Mouse (Mus musculus) layer of hippocampus, adult 18-20 months (tissue): Measurements from ENCODE around the gene Plekhm3. TPM values are rescaled to one million over a fixed set of nuclear protein-coding genes. Genes with fewer than 3 reads are reported as not detected.

Experiments used
- DNase-seq, 2 experiments: peaks; one replicate each; pipeline ENCODE4 v3.0.0; 2022; ENCODE audit warnings: low spot score in 2 of 2
- total RNA-seq, 2 experiments: library from RNA; stranded (reverse); gene quantifications; 2 replicates each; pipeline ENCODE4 v1.2.3; 2021

Plekhm3 gene
- total RNA-seq, 2 experiments from 2014 or later = 36.9 to 39.7 TPM

DNA sequence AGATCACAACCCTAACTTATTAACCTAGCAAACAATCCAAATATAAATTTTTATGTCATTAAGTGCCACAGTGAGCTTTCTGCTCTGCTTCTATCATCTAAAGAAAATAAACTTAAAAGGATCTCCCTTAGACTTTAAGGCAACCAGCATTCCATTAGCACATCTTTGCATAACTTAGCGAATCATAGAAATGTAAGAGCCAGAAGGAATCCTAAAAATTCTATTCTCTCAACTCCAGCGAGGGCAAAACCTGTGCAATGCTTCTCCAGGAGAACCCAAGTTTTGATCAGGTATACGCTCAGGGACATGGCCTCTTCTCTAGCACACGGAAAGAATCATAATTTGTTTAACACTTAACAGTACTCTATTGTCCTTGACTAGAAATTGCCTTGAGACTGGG lies 27.0 kb downstream of the Plekhm3 start:
- DNase-seq = no peak

- no peak for DNase-seq
Measured at GRCm38 (mm10) chr1:64928542-64928941, 28.1 kb downstream of the Plekhm3 start.

GRCm38 (mm10) chr1:64927437-64928274 lies 29.0 kb downstream of the Plekhm3 start:
- DNase-seq = no peak

DNA sequence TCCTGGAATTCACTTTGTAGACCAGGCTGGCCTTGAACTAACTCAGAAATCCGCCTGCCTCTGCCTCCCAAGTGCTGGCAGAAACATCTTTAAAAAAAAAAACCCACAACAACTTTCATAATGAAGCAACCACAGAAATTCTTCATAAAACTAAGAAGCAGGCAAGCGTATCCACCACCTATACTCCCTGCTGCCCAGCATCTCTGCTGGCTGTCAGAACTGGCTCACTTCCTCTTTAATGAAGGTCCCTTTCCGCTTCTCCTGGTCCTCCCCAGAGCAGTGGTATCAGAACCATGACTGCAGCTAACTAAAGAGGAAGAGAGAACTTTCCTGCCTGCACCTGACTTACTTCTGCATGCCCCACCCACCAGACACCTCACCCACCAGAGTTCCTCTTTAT lies 31.0 kb downstream of the Plekhm3 start:
- DNase-seq = no peak

DNA sequence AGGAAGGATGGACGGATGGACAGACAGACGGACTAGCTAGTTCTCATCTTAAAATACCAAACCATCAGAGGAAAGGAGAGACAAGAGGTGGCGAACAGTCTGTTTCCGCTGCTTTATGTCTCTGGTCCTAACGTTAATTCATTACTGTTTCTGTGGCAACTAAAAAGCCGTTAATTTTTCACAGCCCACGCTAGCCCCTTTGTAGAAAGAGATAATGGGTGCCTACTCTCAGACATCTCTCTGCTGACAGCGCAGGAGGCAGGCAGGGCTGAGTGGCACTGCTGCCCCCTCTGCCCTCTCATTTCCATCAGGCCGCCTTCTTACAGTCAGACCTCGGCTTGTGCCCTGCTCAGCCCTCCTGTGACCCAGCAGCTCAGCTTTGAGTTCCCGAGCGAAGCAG lies 32.3 kb downstream of the Plekhm3 start:
- peak; percentile 24 to 59 for DNase-seq

DNA sequence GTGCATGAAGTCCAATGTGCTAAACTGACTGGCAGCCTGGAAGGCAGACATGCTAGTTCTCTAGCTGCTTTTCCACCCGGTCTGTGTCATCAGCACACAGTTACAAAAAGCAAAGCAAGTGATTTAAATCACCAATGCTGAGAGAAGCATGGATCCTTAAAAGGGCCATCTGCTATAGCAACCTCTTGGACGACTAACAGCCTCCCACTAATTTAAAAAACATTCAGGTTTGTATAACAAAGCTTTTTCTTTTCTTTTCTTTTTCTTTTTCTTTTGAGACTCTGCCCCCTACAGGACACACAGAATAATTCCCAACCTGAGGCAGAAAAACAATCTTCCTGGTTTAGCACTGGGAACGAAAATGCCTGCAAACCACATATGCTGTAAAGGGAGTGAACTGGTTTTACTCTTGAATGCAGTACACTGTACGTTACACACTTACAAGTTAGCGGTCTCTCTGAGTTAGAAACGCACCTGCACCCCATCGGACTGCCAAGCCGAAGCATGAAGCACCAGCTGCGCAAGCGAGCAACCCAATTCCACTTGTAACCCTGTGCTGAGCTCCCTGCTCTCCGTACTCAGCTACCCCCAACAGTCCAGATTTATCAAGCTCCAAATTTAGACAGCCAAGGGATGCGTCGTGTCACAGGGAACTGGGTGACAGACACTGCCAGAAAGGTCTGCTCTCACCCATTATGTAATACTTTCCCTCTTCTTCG lies 37.7 kb downstream of the Plekhm3 start:
- peak; percentile 55 to 71 for DNase-seq

DNA sequence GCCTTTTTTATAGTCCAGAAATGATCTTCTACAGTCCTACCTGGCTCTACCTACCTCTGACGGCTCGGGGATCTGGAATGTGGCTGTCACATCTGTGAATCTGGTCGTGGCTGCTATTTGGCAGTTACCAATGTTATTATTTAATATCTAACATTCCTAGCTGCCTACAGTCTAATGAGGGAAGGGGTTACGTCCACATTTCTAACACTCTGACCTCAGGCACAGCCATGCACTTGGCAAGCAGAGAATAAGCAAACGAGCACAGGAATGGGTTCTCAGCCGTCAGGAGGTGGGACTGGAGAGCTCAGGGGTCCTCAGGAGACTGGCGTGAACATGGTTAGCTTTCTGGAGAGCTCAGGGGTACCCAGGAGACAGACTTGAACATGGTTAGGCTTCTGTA lies 38.7 kb downstream of the Plekhm3 start:
- no peak for DNase-seq

GRCm38 (mm10) chr1:64916884-64917507 lies 39.6 kb downstream of the Plekhm3 start:
- DNase-seq = no peak

- DNase-seq = no peak
Measured at GRCm38 (mm10) chr1:64914356-64914755, 42.3 kb downstream of the Plekhm3 start.

GRCm38 (mm10) chr1:64907740-64908139 lies 48.9 kb downstream of the Plekhm3 start:
- DNase-seq = no peak

GRCm38 (mm10) chr1:64906226-64906625 lies 50.4 kb downstream of the Plekhm3 start:
- DNase-seq = no peak

DNA sequence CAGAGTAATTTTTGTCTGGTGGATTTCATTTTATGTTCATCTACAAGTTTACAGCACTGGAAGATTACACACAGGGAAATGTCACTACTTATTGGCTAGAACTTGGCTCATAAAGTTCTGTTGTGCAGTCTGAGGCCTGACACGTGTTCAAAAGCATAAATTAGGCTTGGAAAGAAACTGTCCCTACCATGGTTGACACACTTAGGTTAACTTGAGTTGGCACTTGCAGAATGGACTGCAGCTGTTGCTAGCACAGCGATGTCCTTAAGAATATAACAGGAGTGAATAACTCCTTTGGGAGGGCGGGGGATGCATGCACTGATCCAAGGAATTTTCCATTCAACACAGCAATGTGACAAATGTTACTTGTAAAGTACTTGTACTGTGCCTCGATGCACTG lies 53.2 kb downstream of the Plekhm3 start:
- no peak for DNase-seq

GRCm38 (mm10) chr1:64902804-64903203 lies 53.8 kb downstream of the Plekhm3 start:
- DNase-seq = no peak

DNA sequence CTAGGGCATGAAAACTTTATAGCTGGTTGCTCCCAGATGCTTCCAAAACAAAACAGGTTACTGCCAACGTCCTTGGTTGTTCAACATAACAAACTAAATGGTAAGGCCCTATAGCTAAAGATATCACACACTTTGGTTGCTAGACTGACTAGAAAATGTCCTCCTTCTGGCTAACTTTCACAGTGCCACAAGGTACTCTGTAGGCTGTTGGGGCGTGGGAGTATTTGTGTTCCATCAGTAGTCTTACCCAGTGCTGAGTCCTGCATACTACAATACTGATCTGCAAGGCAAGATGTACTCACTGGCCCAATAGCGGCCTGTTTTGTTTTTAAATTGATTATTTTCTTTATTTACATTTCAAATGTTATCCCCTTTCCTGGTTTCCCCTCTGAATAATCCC lies 56.9 kb downstream of the Plekhm3 start:
- no peak for DNase-seq

- no peak for DNase-seq
Measured at GRCm38 (mm10) chr1:64897485-64897884, 59.1 kb downstream of the Plekhm3 start.

DNA sequence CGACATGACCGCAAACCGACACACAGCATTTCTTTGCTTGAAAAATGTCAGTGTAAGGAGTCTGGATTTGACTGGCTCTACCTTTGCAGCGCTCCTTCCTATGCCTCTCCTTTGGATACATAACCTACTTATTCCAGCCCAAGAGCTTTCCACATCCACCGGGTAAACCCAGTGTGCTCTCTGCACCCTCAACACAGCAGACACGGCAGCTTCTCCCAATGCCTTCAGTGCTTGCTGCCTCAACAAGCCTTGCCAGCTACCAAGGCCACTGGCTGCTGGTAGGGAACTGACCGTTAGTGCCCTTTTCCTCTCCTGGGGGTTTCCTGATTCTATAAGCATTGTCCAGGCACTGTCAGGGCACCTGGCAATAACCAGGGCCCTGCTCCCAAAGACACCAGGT lies 62.8 kb downstream of the Plekhm3 start:
- DNase-seq = no peak

- no peak for DNase-seq
Measured at GRCm38 (mm10) chr1:64891332-64891731, 65.3 kb downstream of the Plekhm3 start.

DNA sequence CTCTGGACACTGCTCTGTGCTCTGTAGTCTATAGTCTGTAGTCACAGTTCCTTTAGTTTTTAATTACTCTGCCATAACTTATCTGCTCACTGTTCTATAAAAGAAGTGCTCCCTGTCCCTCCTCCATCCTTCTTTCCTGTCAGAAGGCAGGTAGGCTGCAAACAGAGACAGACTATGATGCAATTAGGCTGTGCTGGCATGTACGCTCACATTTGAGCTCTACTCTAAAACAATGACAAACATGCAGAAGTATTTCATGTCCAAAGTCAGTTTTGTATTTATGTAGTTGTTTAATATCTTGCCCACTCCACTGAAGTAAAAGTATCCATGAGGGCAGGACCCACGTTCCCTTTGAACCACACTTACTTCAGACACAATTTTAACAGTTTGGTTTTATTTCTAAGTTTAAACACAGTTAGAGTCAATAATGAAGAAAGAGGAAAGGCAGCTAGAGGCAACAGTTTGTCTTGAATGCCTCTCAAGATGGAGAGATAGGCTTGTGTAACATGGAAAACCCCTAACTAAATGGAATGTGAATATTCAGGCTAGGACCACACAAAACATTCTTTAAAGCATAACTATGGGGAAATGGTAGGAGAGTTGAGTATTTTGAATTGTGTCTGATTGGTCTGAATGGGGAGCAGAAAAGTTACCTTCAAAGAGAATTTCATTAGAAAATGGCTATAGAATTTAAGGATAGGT lies 69.0 kb downstream of the Plekhm3 start:
- no peak for DNase-seq

- no peak for DNase-seq
Measured at GRCm38 (mm10) chr1:64886718-64887117, 69.9 kb downstream of the Plekhm3 start.

- DNase-seq = peak; percentile 28 to 61
Measured at GRCm38 (mm10) chr1:64885328-64885727, 71.3 kb downstream of the Plekhm3 start.

DNA sequence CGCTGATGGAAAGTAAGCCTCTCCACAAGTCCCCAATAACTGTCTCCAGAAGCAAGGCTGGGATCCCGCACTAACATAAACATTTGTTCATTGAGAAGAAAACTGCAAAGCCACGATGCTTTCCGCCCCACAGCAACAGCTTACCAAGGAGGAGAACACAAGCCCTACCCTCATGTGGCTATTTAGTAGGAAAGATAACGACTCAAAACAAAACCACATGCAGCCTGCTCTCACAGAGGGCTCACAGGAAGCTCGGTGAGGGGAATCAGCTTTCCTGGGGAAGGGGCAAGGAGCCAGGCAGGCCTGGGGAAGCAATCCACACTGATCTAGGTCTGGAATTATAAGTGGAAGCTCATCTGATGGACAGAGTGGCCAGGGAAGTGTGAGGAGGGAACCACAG lies 72.6 kb downstream of the Plekhm3 start:
- DNase-seq = no peak

DNA sequence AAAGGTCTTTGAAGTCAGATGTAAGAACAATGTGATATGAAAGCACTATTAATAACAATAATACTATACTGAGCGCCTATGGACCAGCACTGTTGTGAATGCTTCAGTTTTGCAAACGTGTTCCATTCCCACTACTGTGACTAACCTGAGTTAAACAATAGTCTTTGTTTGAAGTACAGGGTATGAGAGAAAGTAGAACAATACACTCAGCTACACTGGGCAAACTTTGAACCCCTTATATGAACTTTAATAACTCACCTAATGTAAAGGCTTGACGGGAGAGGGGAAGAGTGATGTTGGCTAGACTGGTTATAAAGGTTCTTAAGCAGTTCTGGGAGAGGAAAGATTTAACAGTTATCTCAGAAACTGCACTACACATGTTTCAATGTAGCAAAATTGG lies 76.0 kb downstream of the Plekhm3 start:
- no peak for DNase-seq
